ENCODE assay signal across 1 mouse cellular context in the genomic region with DNA sequence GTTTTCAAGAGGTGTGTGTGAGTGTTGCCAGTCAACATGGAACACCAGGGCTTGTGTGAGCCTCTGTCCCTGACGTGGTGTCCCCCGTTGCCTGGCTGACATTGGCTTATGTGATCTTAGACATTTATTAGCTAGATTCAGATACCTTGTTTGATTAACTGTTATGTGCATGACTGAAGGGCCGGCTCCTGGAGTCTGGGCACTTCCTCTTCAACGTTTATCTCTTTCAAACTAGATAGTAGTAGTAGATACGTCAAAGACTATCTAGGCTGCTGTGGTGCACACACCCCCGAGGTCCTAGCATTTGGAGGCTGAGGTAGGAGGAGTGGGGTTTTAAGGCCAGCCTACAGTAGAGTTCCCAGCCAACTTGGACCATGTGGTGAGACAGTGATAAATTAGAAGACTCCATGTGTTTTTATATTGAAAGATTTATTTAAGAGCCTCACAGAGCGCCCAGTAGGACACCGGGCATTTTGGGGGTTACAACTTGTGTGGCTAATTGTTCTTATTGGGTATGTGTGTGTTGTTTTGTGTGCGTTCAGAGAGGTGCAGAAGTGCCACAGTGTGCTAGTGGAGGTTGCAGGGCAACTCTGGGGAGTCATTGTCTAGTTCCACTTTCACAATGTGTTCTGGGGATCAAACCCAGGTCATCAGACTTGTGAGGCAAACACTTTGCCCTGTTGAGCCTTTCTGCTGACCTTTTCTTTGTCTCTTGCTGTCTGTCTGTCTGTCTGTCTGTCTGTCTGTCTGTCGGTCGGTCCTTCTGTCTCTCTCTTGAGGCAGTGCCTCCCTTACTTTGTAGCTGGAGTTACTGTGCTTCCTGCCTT.
TF ChIP-seq lines count a peak whose summit lies in the region.

No protein-coding gene starts in this region.

TF ChIP-seq in myocyte, 11 proteins besides CTCF, POLR2A, EP300 and RAD21 (continued from another document):
- no peak for TF ChIP-seq E2F4 (IDR thresholded peaks at IDR 0.05; ENCODE audit: insufficient read depth)
